Mouse (Mus musculus) forebrain, embryonic 16.5 days (tissue): ENCODE results near the gene Epc2. TPM values are rescaled to one million over a fixed set of nuclear protein-coding genes. Genes with fewer than 3 reads are reported as not detected.

Experiments
- ATAC-seq: fragments of 200-750 bp; cut with Nextera tagmentation; 2 replicates; pipeline ENCODE4 v1.8.0; 2017; ENCODE audit warnings: mild to moderate bottlenecking, moderate library complexity
- H3K27ac ChIP-seq: fragments of 300-500 bp; sonication (generic); 2 replicates; pipeline ENCODE4 v1.5.1; 2014; ENCODE audit warnings: low read length, control low read depth
- H3K27me3 ChIP-seq: fragments of 300-500 bp; sonication (generic); replicated peaks from 2 replicates; pipeline ENCODE4 v1.6.1; 2014; ENCODE audit warnings: low read length; ENCODE audit not compliant: control insufficient read depth, insufficient read depth
- H3K36me3 ChIP-seq: fragments of 300-500 bp; sonication (generic); 2 replicates; pipeline ENCODE4 v1.6.1; 2014; ENCODE audit not compliant: control insufficient read depth, insufficient read depth
- H3K4me1 ChIP-seq: fragments of 300-500 bp; sonication (generic); replicated peaks from 2 replicates; pipeline ENCODE4 v1.6.1; 2014; ENCODE audit warnings: low read length; ENCODE audit not compliant: control insufficient read depth, insufficient read depth
- H3K4me2 ChIP-seq: fragments of 300-500 bp; sonication (generic); 2 replicates; pipeline ENCODE4 v1.6.1; 2014; ENCODE audit warnings: mild to moderate bottlenecking, low read length, control low read depth
- H3K4me3 ChIP-seq: fragments of 300-500 bp; sonication (generic); replicated peaks from 2 replicates; pipeline ENCODE4 v1.5.1; 2014; ENCODE audit warnings: mild to moderate bottlenecking, low read length, control low read depth
- H3K9ac ChIP-seq: fragments of 300-500 bp; sonication (generic); replicated peaks from 2 replicates; pipeline ENCODE4 v1.6.1; 2014; ENCODE audit warnings: low read depth, low read length, control low read depth
- H3K9me3 ChIP-seq: fragments of 300-500 bp; sonication (generic); 2 replicates; pipeline ENCODE4 v1.6.1; 2016; ENCODE audit warnings: low read length; ENCODE audit not compliant: control insufficient read depth
- WGBS: fragments of 180-500 bp; shearing (Covaris S2); extraction: QIAGEN DNeasy Blood & Tissue Kit; methylation state at CpG from one replicate; pipeline ENCODE4 v1.1.7; 2014; 5-methylcytosine and 5-hydroxymethylcytosine counted together
- polyA plus RNA-seq: library from polyadenylated mRNA; unstranded; fragments of >200 nt; fragmentation: Nextera tagmentation; extraction: Ambion mirVana; gene quantifications from 2 replicates; pipeline ENCODE4 v1.2.1, GENCODE M21; 2015

Gene Epc2
- polyA plus RNA-seq, 1 experiment from 2014 or later = 13.7 TPM

GRCm38 (mm10) chr2:49465672-49466222, 14.5 kb downstream of the Epc2 start:
- H3K4me1 ChIP-seq = 0 out of 2 replicates have a peak, but pooled peaks cover 2% of the 10 kb centered on the region
- peaks cover 3% of the 10 kb centered on the region; the same call in 1 of the 2 replicates for H3K9me3 ChIP-seq
- H3K4me2 ChIP-seq = no peak overlapping the region
- no peak overlapping the region for H3K4me3 ChIP-seq
- no peak for ATAC-seq
- H3K9ac ChIP-seq = no peak overlapping the region
- no peaks in the 10 kb centered on the region for H3K36me3 ChIP-seq
- WGBS = 74% methylated on average over 3 of the region's 3 CpGs
- H3K27me3 ChIP-seq = no peaks in the 10 kb centered on the region
- no peak overlapping the region for H3K27ac ChIP-seq

GRCm38 (mm10) chr2:49467038-49467437, 15.8 kb downstream of the Epc2 start:
- 100% methylated on average over 1 of the region's 1 CpGs for WGBS
- Histone ChIP-seq H3K4me3 (no peak overlapping the region), H3K27ac (no peak overlapping the region), H3K9ac (no peak overlapping the region), H3K4me1 (0 out of 2 replicates have a peak, but pooled peaks cover 2% of the 10 kb centered on the region), H3K4me2 (no peak overlapping the region), H3K27me3 (no peaks in the 10 kb centered on the region), H3K9me3 (no peaks in the 10 kb centered on the region), H3K36me3 (no peaks in the 10 kb centered on the region)
- no peak for ATAC-seq

- no peaks in the 10 kb centered on the region for H3K9me3 ChIP-seq
- WGBS = 75% methylated on average over 3 of the region's 3 CpGs
- H3K4me2 ChIP-seq = no peak overlapping the region
- ATAC-seq = no peak
- H3K27ac ChIP-seq = no peak overlapping the region
- H3K27me3 ChIP-seq = no peaks in the 10 kb centered on the region
- H3K9ac ChIP-seq = no peak overlapping the region
- no peaks in the 10 kb centered on the region for H3K4me1 ChIP-seq
- H3K36me3 ChIP-seq = no peaks in the 10 kb centered on the region
- H3K4me3 ChIP-seq = no peak overlapping the region
Measured at GRCm38 (mm10) chr2:49471188-49471587, 19.9 kb downstream of the Epc2 start.

GRCm38 (mm10) chr2:49471641-49472355, 20.5 kb downstream of the Epc2 start:
- H3K4me3 ChIP-seq = no peak overlapping the region
- no peaks in the 10 kb centered on the region for H3K36me3 ChIP-seq
- ATAC-seq = no peak
- no peak overlapping the region for H3K27ac ChIP-seq
- no peak overlapping the region for H3K4me2 ChIP-seq
- 73% methylated on average over 5 of the region's 5 CpGs for WGBS
- H3K9ac ChIP-seq = no peak overlapping the region
- no peaks in the 10 kb centered on the region for H3K4me1 ChIP-seq
- no peaks in the 10 kb centered on the region for H3K9me3 ChIP-seq
- no peaks in the 10 kb centered on the region for H3K27me3 ChIP-seq

- H3K9me3 ChIP-seq = no peaks in the 10 kb centered on the region
- no peaks in the 10 kb centered on the region for H3K27me3 ChIP-seq
Measured at GRCm38 (mm10) chr2:49472443-49472842, 21.2 kb downstream of the Epc2 start.

GRCm38 (mm10) chr2:49482146-49482545, 30.9 kb downstream of the Epc2 start:
- Histone ChIP-seq H3K9me3 (no peaks in the 10 kb centered on the region), H3K27ac (no peak overlapping the region), H3K4me1 (no peaks in the 10 kb centered on the region), H3K9ac (no peak overlapping the region), H3K4me2 (no peak overlapping the region), H3K36me3 (no peaks in the 10 kb centered on the region), H3K27me3 (no peaks in the 10 kb centered on the region), H3K4me3 (no peak overlapping the region)
- no peak for ATAC-seq

More at GRCm38 (mm10) chr2:49472443-49472842, 21.2 kb downstream of the Epc2 start:
- H3K9ac ChIP-seq = no peak overlapping the region
- no peak overlapping the region for H3K27ac ChIP-seq
- no peak for ATAC-seq
- H3K4me3 ChIP-seq = no peak overlapping the region
- no peak overlapping the region for H3K4me2 ChIP-seq
- 89% methylated on average over 6 of the region's 6 CpGs for WGBS
- H3K36me3 ChIP-seq = no peaks in the 10 kb centered on the region
- H3K4me1 ChIP-seq = no peaks in the 10 kb centered on the region

- no peak overlapping the region for H3K9ac ChIP-seq
- H3K27me3 ChIP-seq = no peaks in the 10 kb centered on the region
- WGBS = 96% methylated on average over 5 of the region's 5 CpGs
- H3K27ac ChIP-seq = no peak overlapping the region
- ATAC-seq = no peak
- no peaks in the 10 kb centered on the region for H3K4me1 ChIP-seq
- no peaks in the 10 kb centered on the region for H3K36me3 ChIP-seq
- H3K4me2 ChIP-seq = no peak overlapping the region
- no peaks in the 10 kb centered on the region for H3K9me3 ChIP-seq
- no peak overlapping the region for H3K4me3 ChIP-seq
Measured at GRCm38 (mm10) chr2:49483382-49483781, 32.1 kb downstream of the Epc2 start.

GRCm38 (mm10) chr2:49501435-49501834, 50.1 kb downstream of the Epc2 start:
- 67% methylated on average over 4 of the region's 4 CpGs for WGBS
- no peaks in the 10 kb centered on the region for H3K9me3 ChIP-seq
- no peak overlapping the region for H3K9ac ChIP-seq
- no peaks in the 10 kb centered on the region for H3K27me3 ChIP-seq
- H3K4me3 ChIP-seq = no peak overlapping the region
- H3K4me2 ChIP-seq = no peak overlapping the region
- no peaks in the 10 kb centered on the region for H3K4me1 ChIP-seq
- ATAC-seq = no peak
- H3K27ac ChIP-seq = no peak overlapping the region
- no peaks in the 10 kb centered on the region for H3K36me3 ChIP-seq

- no peak overlapping the region for H3K9ac ChIP-seq
- no peaks in the 10 kb centered on the region for H3K27me3 ChIP-seq
- ATAC-seq = no peak
- no peaks in the 10 kb centered on the region for H3K9me3 ChIP-seq
- H3K4me3 ChIP-seq = no peak overlapping the region
- H3K4me1 ChIP-seq = no peaks in the 10 kb centered on the region
- 73% methylated on average over 3 of the region's 3 CpGs for WGBS
- H3K36me3 ChIP-seq = no peaks in the 10 kb centered on the region
- no peak overlapping the region for H3K4me2 ChIP-seq
- H3K27ac ChIP-seq = no peak overlapping the region
Measured at GRCm38 (mm10) chr2:49503596-49503995, 52.3 kb downstream of the Epc2 start.
